Mouse (Mus musculus): ENCODE data around the gene Rasgrp1. TPM values are rescaled to one million over a fixed set of nuclear protein-coding genes. Genes with fewer than 3 reads are reported as not detected.
A peak's percentile ranks its signal among the peaks of the same experiment; 100 is the strongest.

The Rasgrp1 gene
- polyA plus RNA-seq, 1 experiment from 2014 or later: 1.3 TPM

GRCm38 (mm10) chr2:117357939-117358338 is 15.1 kb upstream of the Rasgrp1 start:
- Histone ChIP-seq H3K36me3 (no peaks in the 10 kb centered on the region), H3K9me3 (no peaks in the 10 kb centered on the region), H3K9ac (no peak overlapping the region), H3K27ac (no peak overlapping the region), H3K4me3 (no peak overlapping the region), H3K4me2 (no peak overlapping the region), H3K27me3 (no peaks in the 10 kb centered on the region), H3K4me1 (no peaks in the 10 kb centered on the region)
- ATAC-seq (ENCODE audit: insufficient number of reproducible peaks, low FRiP score, low TSS enrichment, low read depth): no peak

GRCm38 (mm10) chr2:117352305-117353123 is 9.7 kb upstream of the Rasgrp1 start:
- H3K4me2 ChIP-seq: no peak overlapping the region
- H3K9ac ChIP-seq: no peak overlapping the region
- no peaks in the 10 kb centered on the region for H3K9me3 ChIP-seq
- no peaks in the 10 kb centered on the region for H3K4me1 ChIP-seq
- H3K36me3 ChIP-seq: no peaks in the 10 kb centered on the region
- WGBS: 84% methylated on average over 9 of the region's 9 CpGs
- no peak overlapping the region for H3K27ac ChIP-seq
- no peaks in the 10 kb centered on the region for H3K27me3 ChIP-seq
- H3K4me3 ChIP-seq: no peak overlapping the region
- ATAC-seq (ENCODE audit: insufficient number of reproducible peaks, low FRiP score, low TSS enrichment, low read depth): no peak

GRCm38 (mm10) chr2:117350138-117350537 is 7.3 kb upstream of the Rasgrp1 start:
- Histone ChIP-seq H3K9ac (no peak overlapping the region), H3K4me3 (no peak overlapping the region), H3K36me3 (no peaks in the 10 kb centered on the region), H3K4me1 (no peaks in the 10 kb centered on the region), H3K27me3 (no peaks in the 10 kb centered on the region), H3K27ac (no peak overlapping the region), H3K4me2 (no peak overlapping the region), H3K9me3 (no peaks in the 10 kb centered on the region)
- 40% methylated on average over 6 of the region's 6 CpGs for WGBS
- no peak for ATAC-seq (ENCODE audit: insufficient number of reproducible peaks, low FRiP score, low TSS enrichment, low read depth)

GRCm38 (mm10) chr2:117343240-117343624 is 431 bp upstream of the Rasgrp1 start:
- H3K4me2 ChIP-seq: peak overlapping the region; percentile 97
- peaks cover 37% of the 10 kb centered on the region for H3K27me3 ChIP-seq
- H3K36me3 ChIP-seq: no peaks in the 10 kb centered on the region
- H3K9me3 ChIP-seq: no peaks in the 10 kb centered on the region
- peak overlapping the region; percentile 52 for H3K4me3 ChIP-seq
- H3K4me1 ChIP-seq: peaks cover 19% of the 10 kb centered on the region
- 22% methylated on average over 7 of the region's 7 CpGs for WGBS
- no peak for ATAC-seq (ENCODE audit: insufficient number of reproducible peaks, low FRiP score, low TSS enrichment, low read depth)
- H3K9ac ChIP-seq: no peak overlapping the region
- no peak overlapping the region for H3K27ac ChIP-seq

GRCm38 (mm10) chr2:117342090-117342546 is 683 bp downstream of the Rasgrp1 start:
- Histone ChIP-seq H3K27ac (no peak overlapping the region; the same call in 1 of the 2 replicates), H3K4me1 (peaks cover 19% of the 10 kb centered on the region), H3K9me3 (no peaks in the 10 kb centered on the region), H3K4me2 (peak overlapping the region; percentile 97), H3K4me3 (peak overlapping the region; percentile 52), H3K36me3 (no peaks in the 10 kb centered on the region), H3K27me3 (peaks cover 37% of the 10 kb centered on the region), H3K9ac (peak overlapping the region; percentile 47)
- WGBS: under 1% methylated on average over 19 of the region's 19 CpGs
- no peak for ATAC-seq (ENCODE audit: insufficient number of reproducible peaks, low FRiP score, low TSS enrichment, low read depth)

GRCm38 (mm10) chr2:117338501-117338900 is 4.3 kb downstream of the Rasgrp1 start:
- no peak for ATAC-seq (ENCODE audit: insufficient number of reproducible peaks, low FRiP score, low TSS enrichment, low read depth)
- 47% methylated on average over 3 of the region's 3 CpGs for WGBS
- Histone ChIP-seq H3K27me3 (peaks cover 25% of the 10 kb centered on the region), H3K4me3 (no peak overlapping the region), H3K9me3 (no peaks in the 10 kb centered on the region), H3K36me3 (no peaks in the 10 kb centered on the region), H3K27ac (no peak overlapping the region), H3K4me2 (no peak overlapping the region), H3K9ac (no peak overlapping the region), H3K4me1 (peaks cover 19% of the 10 kb centered on the region)

GRCm38 (mm10) chr2:117337902-117338301 is 4.9 kb downstream of the Rasgrp1 start:
- Histone ChIP-seq H3K27ac (no peak overlapping the region), H3K4me1 (peaks cover 13% of the 10 kb centered on the region), H3K4me3 (no peak overlapping the region), H3K9ac (no peak overlapping the region), H3K27me3 (peaks cover 19% of the 10 kb centered on the region), H3K36me3 (no peaks in the 10 kb centered on the region), H3K4me2 (no peak overlapping the region), H3K9me3 (no peaks in the 10 kb centered on the region)
- ATAC-seq (ENCODE audit: insufficient number of reproducible peaks, low FRiP score, low TSS enrichment, low read depth): no peak
- 89% methylated on average over 7 of the region's 7 CpGs for WGBS

- WGBS: 45% methylated on average over 5 of the region's 5 CpGs
- no peak for ATAC-seq (ENCODE audit: insufficient number of reproducible peaks, low FRiP score, low TSS enrichment, low read depth)
- Histone ChIP-seq H3K9ac (no peak overlapping the region), H3K27me3 (peaks cover 11% of the 10 kb centered on the region), H3K9me3 (no peaks in the 10 kb centered on the region), H3K27ac (no peak overlapping the region), H3K4me1 (peaks cover 10% of the 10 kb centered on the region), H3K36me3 (no peaks in the 10 kb centered on the region), H3K4me3 (no peak overlapping the region), H3K4me2 (no peak overlapping the region)
Measured at GRCm38 (mm10) chr2:117336946-117337665, 5.7 kb downstream of the Rasgrp1 start.

- Histone ChIP-seq H3K9ac (no peak overlapping the region), H3K4me1 (peaks cover 5% of the 10 kb centered on the region; the same call in 1 of the 2 replicates), H3K27ac (no peak overlapping the region), H3K9me3 (no peaks in the 10 kb centered on the region), H3K36me3 (no peaks in the 10 kb centered on the region), H3K4me3 (no peak overlapping the region), H3K27me3 (0 out of 2 replicates have a peak, but pooled peaks cover 4% of the 10 kb centered on the region), H3K4me2 (no peak overlapping the region)
- WGBS: 48% methylated on average over 4 of the region's 4 CpGs
- no peak for ATAC-seq (ENCODE audit: insufficient number of reproducible peaks, low FRiP score, low TSS enrichment, low read depth)
Measured at GRCm38 (mm10) chr2:117335552-117336188, 7.1 kb downstream of the Rasgrp1 start.

- H3K4me3 ChIP-seq: no peak overlapping the region
- WGBS: 50% methylated on average over 5 of the region's 5 CpGs
- peaks cover 5% of the 10 kb centered on the region; the same call in 1 of the 2 replicates for H3K4me1 ChIP-seq
- H3K9me3 ChIP-seq: no peaks in the 10 kb centered on the region
- no peak overlapping the region for H3K9ac ChIP-seq
- H3K36me3 ChIP-seq: no peaks in the 10 kb centered on the region
- no peak overlapping the region for H3K4me2 ChIP-seq
- no peak overlapping the region for H3K27ac ChIP-seq
- no peaks in the 10 kb centered on the region for H3K27me3 ChIP-seq
- no peak for ATAC-seq (ENCODE audit: insufficient number of reproducible peaks, low FRiP score, low TSS enrichment, low read depth)
Measured at GRCm38 (mm10) chr2:117331634-117332033, 11.2 kb downstream of the Rasgrp1 start.

- Histone ChIP-seq H3K4me2 (no peak overlapping the region), H3K27me3 (no peaks in the 10 kb centered on the region), H3K9me3 (no peaks in the 10 kb centered on the region), H3K9ac (no peak overlapping the region), H3K4me3 (no peak overlapping the region), H3K36me3 (no peaks in the 10 kb centered on the region), H3K4me1 (peaks cover 5% of the 10 kb centered on the region; the same call in 1 of the 2 replicates), H3K27ac (no peak overlapping the region)
- ATAC-seq (ENCODE audit: insufficient number of reproducible peaks, low FRiP score, low TSS enrichment, low read depth): no peak
- WGBS: 68% methylated on average over 9 of the region's 9 CpGs
Measured at GRCm38 (mm10) chr2:117328521-117329285, 14.1 kb downstream of the Rasgrp1 start.
